Mouse (Mus musculus): ENCODE results near the gene Trmt2b.
"Not testable (repeated sequence)": the region's sequence is repeated elsewhere in the genome, so short reads cannot be mapped to it uniquely, and the experiment has no call there.

Trmt2b gene

DNA sequence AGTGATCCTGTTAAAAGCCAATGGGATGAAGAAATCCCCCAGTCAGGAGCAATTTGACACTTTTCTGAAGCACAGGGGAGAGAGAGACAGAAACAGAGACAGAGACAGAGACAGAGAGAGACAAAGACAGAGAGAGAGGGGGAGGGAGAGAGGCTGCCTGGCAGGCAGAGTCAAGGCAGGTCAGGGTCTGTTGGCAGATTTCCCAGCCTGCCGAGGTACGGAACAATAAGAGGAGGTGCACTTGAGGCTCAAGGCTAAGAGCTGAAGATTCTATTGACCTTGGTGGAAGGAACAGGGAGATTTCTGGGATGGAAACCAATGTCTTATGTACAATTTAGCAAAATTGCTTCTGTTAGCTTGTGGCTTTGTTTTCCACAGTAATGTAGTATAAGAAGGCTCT, 28.6 kb downstream of the Trmt2b start:
- no peak for TF ChIP-seq GATA4 (IDR thresholded peaks at IDR 0.05; ENCODE audit: insufficient replicate concordance, low read length)

DNA sequence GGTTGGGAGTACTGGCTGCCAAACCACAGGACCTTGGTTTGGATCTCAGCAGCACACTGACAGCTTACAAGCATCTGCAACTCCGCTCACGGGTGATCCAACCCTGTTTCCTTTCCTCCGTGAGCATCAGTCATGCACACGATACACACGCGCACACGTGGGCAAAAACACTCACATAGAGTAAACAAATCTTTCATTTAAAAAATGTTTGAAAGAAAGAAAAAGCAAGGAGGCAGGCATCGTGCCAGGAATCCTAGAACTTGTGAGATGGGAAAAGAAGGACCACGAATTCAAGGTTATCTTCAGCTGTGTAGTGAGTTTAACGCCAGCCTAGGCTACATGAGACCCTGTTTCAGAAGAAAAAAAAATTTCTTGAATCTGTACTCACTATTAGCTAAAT, 30.8 kb downstream of the Trmt2b start:
- TF ChIP-seq GATA4 (IDR thresholded peaks at IDR 0.05; ENCODE audit: insufficient replicate concordance, low read length) = no peak

DNA sequence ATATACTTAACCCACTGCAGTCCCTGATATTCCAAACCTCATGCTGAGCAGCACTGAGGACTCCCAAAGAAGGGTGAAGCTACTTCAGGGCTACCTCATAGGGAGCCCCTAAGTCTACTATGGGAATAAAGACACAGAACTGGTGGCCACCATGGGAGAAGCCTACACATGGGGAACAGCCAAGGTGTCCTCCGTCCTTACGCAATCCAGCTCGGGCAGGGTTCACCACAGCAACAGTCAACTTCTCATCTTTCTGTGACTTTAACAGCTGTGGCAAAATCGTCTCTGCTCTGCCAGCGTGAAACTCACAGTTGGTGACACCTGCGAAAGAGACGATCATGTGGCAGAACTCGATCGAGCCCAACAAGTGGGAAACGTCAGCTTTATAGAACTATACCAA, 38.5 kb downstream of the Trmt2b start:
- TF ChIP-seq GATA4 (IDR thresholded peaks at IDR 0.05; ENCODE audit: insufficient replicate concordance, low read length) = no peak

DNA sequence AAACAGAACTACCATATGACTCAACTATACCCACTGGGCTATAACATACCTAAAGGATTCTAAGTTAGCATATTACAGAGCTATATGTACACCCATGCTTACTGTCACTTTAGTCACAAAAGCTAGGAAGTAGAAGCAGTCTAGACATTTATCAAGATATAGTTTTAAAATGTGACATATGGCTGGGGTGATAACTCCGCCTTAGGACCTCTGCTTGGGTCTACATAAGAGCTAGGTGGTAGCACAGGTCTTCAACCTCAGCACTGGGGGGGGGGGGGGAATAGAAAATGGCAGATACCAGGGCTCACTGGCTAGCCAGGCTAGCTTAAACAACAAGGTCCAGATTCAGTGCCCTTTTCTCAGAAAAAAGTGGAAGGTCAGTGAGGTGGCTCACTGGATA, 43.7 kb downstream of the Trmt2b start:
- no peak for TF ChIP-seq GATA4 (IDR thresholded peaks at IDR 0.05; ENCODE audit: insufficient replicate concordance, low read length)

DNA sequence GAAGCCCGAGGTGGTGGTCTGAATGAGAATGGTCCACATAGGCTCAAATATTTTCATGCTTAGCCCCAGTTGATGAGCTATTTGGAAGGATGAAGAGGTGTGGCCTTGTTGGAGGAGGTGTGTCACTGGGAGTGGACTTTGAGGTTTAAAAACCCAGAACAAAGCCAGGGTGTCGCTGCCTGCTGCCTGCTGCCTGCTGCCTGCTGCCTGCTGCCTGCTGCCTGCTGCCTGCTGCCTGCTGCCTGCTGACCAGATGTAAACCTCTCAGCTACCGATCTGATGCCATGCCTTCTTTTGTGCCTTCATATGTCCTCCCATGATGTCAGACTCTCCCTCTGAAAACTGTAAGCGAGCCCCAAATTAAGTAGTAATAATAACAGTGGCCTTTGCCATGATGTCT, 54.9 kb downstream of the Trmt2b start, which contains the start of gene Nox1:
Gene Nox1, minus strand, starts transcription at position 101 of the 400 bp plus-strand sequence.
- TF ChIP-seq GATA4 (IDR thresholded peaks at IDR 0.05; ENCODE audit: insufficient replicate concordance, low read length) = no peak

DNA sequence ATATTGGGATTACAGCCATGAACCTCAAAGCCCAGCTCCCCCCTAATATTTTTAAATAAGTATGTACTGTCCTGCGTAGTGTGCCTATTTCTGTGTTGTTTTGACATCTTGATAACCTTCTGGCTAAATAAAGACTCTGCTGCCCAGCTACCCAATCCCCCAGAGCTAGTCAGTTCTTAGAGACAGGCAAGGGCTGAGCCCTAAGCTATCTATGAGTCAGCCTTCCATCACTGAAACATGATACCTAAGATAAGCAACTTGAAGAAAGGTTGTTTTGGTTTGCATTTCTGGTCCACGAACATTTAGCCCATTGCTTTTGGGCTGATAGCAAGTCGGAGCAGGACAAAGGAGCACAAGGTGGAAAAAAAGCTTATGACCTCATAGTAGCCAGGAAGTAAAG, 56.2 kb downstream of the Trmt2b start:
- no peak for TF ChIP-seq GATA4 (IDR thresholded peaks at IDR 0.05; ENCODE audit: insufficient replicate concordance, low read length)

DNA sequence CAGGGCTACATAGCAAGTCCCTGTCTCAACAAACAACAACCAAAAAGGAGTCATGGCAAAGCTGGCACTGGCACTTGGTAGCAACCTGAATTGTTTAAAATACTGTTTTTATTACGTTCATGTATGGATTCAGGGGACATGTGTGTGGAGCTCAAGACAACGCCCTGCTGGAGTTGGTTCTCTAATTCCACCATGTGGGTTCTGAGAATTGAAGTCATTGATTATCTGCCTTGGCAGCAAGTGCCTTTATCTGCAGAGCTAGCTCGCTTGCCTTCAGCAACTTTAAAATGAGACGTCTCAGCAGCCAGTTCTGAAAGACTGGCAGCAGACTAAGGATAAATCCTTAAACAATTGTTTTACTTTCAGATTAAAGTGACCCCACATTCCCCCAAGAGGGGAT, 58.6 kb downstream of the Trmt2b start:
- no peak for TF ChIP-seq GATA4 (IDR thresholded peaks at IDR 0.05; ENCODE audit: insufficient replicate concordance, low read length)

DNA sequence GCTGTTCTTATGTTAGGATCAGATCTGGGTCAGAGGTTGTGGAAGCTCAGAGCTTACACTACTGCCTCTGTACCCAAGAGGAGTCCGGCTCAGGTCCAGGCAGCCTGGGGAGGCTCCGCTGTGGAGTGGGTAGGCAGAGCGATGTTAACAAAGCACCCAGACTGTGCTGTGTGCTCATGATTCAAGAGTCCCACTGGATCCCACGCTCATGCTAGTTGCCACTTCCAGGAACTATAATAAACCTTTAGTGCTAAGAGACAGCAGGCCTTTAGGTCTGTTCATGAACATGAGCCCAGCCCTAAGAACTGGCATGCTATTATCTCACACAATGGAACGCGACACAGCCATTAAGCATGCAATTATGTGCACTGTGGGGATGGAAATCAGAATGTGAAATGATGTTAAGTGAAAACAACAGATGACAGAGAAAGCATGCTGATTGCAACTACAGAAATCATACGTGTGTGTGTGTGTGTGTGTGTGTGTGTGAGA, 65.6 kb downstream of the Trmt2b start:
- no peak for TF ChIP-seq GATA4 (IDR thresholded peaks at IDR 0.05; ENCODE audit: insufficient replicate concordance, low read length)

DNA sequence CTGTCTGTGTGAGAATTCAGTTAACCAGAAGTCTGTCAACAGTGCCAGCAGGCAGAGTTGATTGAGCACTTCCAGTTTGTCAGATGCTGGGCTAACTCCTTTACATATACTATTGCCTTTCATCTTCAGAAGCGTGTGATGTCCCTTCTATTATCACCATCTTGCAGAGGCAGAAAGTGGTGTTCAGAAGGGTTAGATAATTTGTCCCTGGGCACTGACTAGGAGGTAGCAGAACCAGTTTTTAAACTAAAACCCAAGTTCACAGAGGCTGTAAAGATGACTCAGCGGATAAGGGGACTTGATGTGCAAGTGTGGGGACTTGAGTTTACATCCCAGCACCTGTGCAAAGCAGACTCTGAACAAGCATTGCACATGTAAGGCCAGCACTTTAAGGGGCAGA, 68.3 kb downstream of the Trmt2b start:
- TF ChIP-seq GATA4 (IDR thresholded peaks at IDR 0.05; ENCODE audit: insufficient replicate concordance, low read length) = no peak

DNA sequence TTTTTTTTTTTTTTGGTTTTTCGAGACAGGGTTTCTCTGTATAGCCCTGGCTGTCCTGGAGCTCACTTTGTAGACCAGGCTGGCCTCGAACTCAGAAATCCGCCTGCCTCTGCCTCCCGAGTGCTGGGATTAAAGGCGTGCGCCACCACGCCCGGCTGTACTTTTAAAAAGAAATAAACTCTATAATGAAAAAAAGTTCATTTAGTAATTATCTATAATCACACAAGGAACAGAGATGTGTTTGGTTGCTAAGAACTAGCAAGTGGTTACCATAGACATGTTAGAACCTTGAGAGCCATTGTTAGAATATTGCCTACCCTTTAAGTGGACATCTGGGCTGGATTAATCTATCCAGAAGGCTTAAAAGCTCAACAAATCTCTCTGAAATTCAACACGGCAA, 89.6 kb downstream of the Trmt2b start, which contains the start of gene Arl13a:
Gene Arl13a, plus strand, starts transcription at position 301 of the 400 bp plus-strand sequence.
- not testable (repeated sequence) for TF ChIP-seq GATA4 (IDR thresholded peaks at IDR 0.05; ENCODE audit: insufficient replicate concordance, low read length)

DNA sequence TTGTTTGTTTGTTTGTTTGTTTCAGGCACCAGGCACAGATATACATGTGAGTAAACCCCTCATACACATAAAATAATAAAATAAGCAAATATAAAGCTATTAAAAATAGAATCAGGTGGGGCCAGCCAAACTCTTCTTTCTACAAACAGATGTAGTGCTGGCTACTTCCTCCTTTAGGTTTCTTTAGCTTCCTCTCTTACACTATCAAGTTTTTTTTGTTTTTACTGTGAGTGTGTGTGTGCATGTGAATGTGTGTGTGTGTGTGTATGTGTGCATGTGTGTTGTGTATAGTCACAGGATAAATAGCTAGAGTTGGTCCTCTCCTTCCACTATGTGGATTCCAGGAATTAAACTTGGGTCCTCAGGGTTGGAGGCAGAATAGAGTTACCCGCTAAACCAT, 102.1 kb downstream of the Trmt2b start:
- no peak for TF ChIP-seq GATA4 (IDR thresholded peaks at IDR 0.05; ENCODE audit: insufficient replicate concordance, low read length)

Measured in liver, adult (tissue).